Mouse (Mus musculus) adrenal gland, postnatal 25 days (tissue): ENCODE data around the gene Zeb2. TPM values are rescaled to one million over a fixed set of nuclear protein-coding genes. Genes with fewer than 3 reads are reported as not detected.

Experiments used
- DNase-seq: peaks from one replicate; pipeline ENCODE4 v3.0.0; 2021; ENCODE audit warnings: mixed read lengths
- long read RNA-seq: library from polyadenylated mRNA; stranded (forward); transcript quantifications from one replicate; pipeline ENCODE4 v2.0.0, GENCODE M21; 2021
- total RNA-seq: library from RNA; stranded (reverse); gene quantifications from 2 replicates; pipeline ENCODE4 v1.2.3, GENCODE M21; 2021

Gene Zeb2
- 170 and 221 TPM in 2 replicates for total RNA-seq
- long read RNA-seq, partial matches to known transcripts, result 6 of 16 reads
- long read RNA-seq, other reads (novel, unspliced or antisense), result 10 of 16 reads

- peak; percentile 80 for DNase-seq
Measured at GRCm38 (mm10) chr2:45117087-45117561, at the start of gene Zeb2. Gene Zeb2, minus strand, starts transcription at chr2:45117395.

- DNase-seq, result no peak
Measured at GRCm38 (mm10) chr2:45158785-45159184, 41.6 kb upstream of the Zeb2 start.

GRCm38 (mm10) chr2:45158351-45158782, 41.2 kb upstream of the Zeb2 start:
- DNase-seq, result no peak

- DNase-seq, result no peak
Measured at GRCm38 (mm10) chr2:45153315-45153714, 36.1 kb upstream of the Zeb2 start.

- DNase-seq, result no peak
Measured at GRCm38 (mm10) chr2:45143162-45143561, 26.0 kb upstream of the Zeb2 start.

GRCm38 (mm10) chr2:45138906-45139305, 21.7 kb upstream of the Zeb2 start:
- no peak for DNase-seq

GRCm38 (mm10) chr2:45136783-45137182, 19.6 kb upstream of the Zeb2 start:
- DNase-seq, result no peak

GRCm38 (mm10) chr2:45133225-45133624, 16.0 kb upstream of the Zeb2 start:
- no peak for DNase-seq

GRCm38 (mm10) chr2:45130461-45131156, 13.4 kb upstream of the Zeb2 start:
- no peak for DNase-seq

- no peak for DNase-seq
Measured at GRCm38 (mm10) chr2:45129556-45129955, 12.4 kb upstream of the Zeb2 start.

GRCm38 (mm10) chr2:45128696-45129095, 11.5 kb upstream of the Zeb2 start:
- DNase-seq, result no peak

- DNase-seq, result no peak
Measured at GRCm38 (mm10) chr2:45126401-45126800, 9.2 kb upstream of the Zeb2 start.

GRCm38 (mm10) chr2:45125181-45125580, 8.0 kb upstream of the Zeb2 start:
- DNase-seq, result no peak

- DNase-seq, result no peak
Measured at GRCm38 (mm10) chr2:45123490-45123889, 6.3 kb upstream of the Zeb2 start.

GRCm38 (mm10) chr2:45118121-45118520, 926 bp upstream of the Zeb2 start:
- no peak for DNase-seq

- no peak for DNase-seq
Measured at GRCm38 (mm10) chr2:45117592-45117991, 397 bp upstream of the Zeb2 start.

GRCm38 (mm10) chr2:45116531-45117024, 617 bp downstream of the Zeb2 start:
- DNase-seq, result peak; percentile 41

GRCm38 (mm10) chr2:45115720-45116495, 1.3 kb downstream of the Zeb2 start:
- peak; percentile 74 for DNase-seq

GRCm38 (mm10) chr2:45115211-45115610, 2.0 kb downstream of the Zeb2 start:
- no peak for DNase-seq

- no peak for DNase-seq
Measured at GRCm38 (mm10) chr2:45114596-45114995, 2.6 kb downstream of the Zeb2 start.

GRCm38 (mm10) chr2:45113912-45114311, 3.3 kb downstream of the Zeb2 start:
- no peak for DNase-seq

- peak; percentile 38 for DNase-seq
Measured at GRCm38 (mm10) chr2:45112891-45113683, 4.1 kb downstream of the Zeb2 start.
